Mouse (Mus musculus) brain, embryonic 14.5 days (tissue): ENCODE measurements around the gene Chsy1.
A peak's percentile ranks its signal among the peaks of the same experiment; 100 is the strongest.

Experiments used
- CTCF ChIP-seq: fragments of 200-500 bp; IDR thresholded peaks from 2 replicates; pipeline ENCODE4 v1.5.1; 2012; ENCODE audit warnings: inconsistent platforms, mild to moderate bottlenecking, moderate library complexity, borderline replicate concordance; ENCODE audit not compliant: insufficient read depth, insufficient read length; ENCODE audit errors: extremely low read depth
- POLR2A ChIP-seq: fragments of 200-500 bp; IDR thresholded peaks from 2 replicates; pipeline ENCODE4 v1.6.1; 2012; ENCODE audit warnings: mild to moderate bottlenecking, inconsistent platforms, borderline replicate concordance; ENCODE audit not compliant: poor library complexity, insufficient read depth, insufficient read length, severe bottlenecking; ENCODE audit errors: extremely low read depth

GRCm38 (mm10) chr7:66107930-66108329 lies 1.4 kb upstream of the Chsy1 start:
- no peak for TF ChIP-seq POLR2A
- peak; percentile 49; the same call in 1 of the 2 replicates for TF ChIP-seq CTCF
